Mouse (Mus musculus) testis, postnatal 14 days (tissue): ENCODE measurements around the gene Pfkp.

ENCODE experiments used
- DNase-seq: peaks from one replicate; pipeline ENCODE4 v3.0.0; 2021; ENCODE audit warnings: low spot score

Pfkp gene

GRCm38 (mm10) chr13:6648669-6649233 is at the start of gene Pfkp:
Pfkp (minus strand) TSS chr13:6648777.
- DNase-seq: peak; percentile 72

- DNase-seq: no peak
Measured at GRCm38 (mm10) chr13:6690607-6691006, 42.0 kb upstream of the Pfkp start.

DNA sequence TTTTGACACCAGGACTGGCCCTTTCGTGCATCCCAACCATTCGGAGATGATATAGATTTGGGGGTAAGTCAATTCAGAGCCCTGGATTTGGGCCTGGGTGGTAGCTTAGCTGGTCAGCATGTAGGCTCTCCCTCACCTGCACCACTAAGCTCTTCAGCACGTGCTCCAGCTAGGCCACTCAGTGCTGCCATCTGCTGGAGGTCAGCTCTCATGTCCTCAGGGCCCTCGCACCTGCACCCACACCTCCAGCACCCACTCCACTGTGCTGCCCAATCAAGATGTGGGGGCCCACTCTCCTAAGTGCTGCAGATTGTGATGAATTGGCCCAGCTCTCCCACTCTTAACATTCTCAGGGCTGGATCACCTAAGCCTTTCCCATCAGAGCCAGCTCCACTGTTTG is 41.4 kb upstream of the Pfkp start:
- peak; percentile 7 for DNase-seq

DNA sequence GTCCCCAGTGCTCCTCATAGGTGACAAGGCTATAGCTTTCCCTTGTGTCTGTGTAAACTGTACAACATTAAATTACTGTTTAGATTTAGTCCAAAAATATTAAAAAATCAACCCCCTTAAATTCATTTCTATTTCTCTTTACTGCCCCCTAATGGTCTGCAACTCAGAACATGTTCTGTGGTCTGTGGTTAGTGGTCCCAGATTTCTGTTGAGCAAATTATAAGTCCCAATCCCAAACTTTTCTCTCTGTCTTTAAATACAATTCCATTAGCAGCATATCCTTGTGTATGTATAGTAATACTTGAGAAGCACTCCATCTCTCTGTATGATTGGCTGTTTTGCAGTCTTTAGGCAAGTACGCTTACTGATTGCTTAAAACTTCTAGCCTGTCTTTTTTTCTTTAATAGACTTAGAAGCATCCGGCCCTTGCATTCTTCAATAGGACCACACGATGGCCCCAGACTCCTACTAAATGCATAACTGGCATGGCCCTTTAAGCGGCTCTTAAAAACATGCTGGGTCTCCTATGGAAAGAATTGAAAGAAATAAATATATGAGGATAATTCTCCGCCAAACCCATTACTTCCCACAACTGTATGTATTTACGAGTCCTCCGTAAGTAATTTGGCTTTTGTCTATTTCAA is 40.3 kb upstream of the Pfkp start:
- no peak for DNase-seq

DNA sequence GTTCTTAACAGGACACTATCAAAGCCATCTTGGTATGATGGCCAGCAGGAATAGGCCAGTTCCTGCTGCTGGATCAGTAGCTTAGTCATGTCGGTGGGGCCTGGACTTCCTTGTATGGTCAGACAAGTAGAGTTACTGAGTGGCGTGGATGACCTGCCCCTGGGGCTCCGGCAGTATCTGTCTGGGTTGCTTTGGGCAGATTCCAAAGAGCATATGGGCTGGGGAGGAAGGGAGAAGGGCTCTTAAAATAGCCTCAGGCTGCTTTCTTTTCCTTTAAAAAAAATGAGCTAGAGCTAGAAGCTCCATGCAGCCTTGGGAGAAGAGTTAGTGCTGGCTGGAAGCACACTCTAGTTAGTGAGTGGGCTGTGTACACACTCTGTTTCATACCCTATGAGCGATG is 18.3 kb upstream of the Pfkp start:
- DNase-seq: no peak

DNA sequence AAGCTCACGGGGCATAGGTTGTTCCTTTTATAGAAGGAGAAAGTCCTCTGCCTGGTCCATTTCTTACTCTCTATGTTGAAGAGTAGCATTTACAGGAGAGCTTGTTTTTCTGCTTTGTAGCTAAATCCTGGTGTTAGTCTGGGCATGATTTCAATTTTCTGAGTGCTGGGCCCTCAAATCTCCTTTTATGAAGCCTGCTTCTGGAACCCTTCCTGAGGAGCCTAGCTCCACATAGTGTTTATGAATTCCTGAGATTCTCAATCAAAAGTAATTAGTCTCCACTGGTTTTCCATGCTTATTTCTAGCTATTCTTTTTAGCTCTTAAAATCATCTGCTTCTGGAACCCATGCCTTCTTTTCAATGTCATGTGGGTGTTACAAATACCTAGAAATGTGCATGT is 16.9 kb upstream of the Pfkp start:
- no peak for DNase-seq

- no peak for DNase-seq
Measured at GRCm38 (mm10) chr13:6664216-6664615, 15.6 kb upstream of the Pfkp start.

DNA sequence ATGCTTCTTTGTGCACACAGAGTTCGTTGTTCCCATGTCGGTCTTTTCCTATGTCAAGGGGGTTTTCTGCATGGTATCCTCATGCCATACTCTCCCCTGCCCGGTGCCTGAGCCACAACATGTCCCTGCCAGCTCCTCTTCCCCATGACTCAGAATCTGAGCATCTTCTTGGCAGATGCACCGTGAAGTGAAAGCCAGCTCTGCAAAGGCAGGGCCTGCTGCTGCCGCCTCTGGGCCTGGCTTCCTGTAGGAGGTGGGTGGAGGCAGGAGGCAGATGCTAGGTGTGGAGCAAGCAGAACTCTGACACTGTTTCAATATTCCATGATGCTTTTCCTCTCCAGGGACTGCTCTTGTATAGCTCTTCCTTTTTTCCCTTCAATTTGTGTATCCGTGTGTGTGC is 10.7 kb upstream of the Pfkp start:
- no peak for DNase-seq

- no peak for DNase-seq
Measured at GRCm38 (mm10) chr13:6657300-6657699, 8.7 kb upstream of the Pfkp start.

DNA sequence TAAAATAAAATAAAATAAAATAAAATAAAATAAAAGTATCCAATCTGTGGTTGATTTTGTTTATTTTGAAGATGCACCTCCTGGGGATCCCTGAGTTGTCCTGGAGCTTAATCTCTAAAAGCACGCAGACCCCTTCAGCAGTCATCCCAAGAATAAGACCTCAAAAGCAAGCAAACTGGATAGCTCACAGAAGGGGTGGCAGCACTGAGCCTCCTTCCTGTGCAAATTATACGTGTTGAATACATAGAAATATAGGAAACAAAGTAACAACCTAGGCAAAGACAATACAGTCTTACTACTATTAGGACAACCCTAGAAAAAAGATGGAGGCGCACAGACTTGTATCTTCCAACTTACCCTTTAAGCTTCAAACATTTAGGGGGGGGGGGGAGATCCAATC is 965 bp upstream of the Pfkp start:
- no peak for DNase-seq

GRCm38 (mm10) chr13:6647992-6648668 is 447 bp downstream of the Pfkp start:
- no peak for DNase-seq

DNA sequence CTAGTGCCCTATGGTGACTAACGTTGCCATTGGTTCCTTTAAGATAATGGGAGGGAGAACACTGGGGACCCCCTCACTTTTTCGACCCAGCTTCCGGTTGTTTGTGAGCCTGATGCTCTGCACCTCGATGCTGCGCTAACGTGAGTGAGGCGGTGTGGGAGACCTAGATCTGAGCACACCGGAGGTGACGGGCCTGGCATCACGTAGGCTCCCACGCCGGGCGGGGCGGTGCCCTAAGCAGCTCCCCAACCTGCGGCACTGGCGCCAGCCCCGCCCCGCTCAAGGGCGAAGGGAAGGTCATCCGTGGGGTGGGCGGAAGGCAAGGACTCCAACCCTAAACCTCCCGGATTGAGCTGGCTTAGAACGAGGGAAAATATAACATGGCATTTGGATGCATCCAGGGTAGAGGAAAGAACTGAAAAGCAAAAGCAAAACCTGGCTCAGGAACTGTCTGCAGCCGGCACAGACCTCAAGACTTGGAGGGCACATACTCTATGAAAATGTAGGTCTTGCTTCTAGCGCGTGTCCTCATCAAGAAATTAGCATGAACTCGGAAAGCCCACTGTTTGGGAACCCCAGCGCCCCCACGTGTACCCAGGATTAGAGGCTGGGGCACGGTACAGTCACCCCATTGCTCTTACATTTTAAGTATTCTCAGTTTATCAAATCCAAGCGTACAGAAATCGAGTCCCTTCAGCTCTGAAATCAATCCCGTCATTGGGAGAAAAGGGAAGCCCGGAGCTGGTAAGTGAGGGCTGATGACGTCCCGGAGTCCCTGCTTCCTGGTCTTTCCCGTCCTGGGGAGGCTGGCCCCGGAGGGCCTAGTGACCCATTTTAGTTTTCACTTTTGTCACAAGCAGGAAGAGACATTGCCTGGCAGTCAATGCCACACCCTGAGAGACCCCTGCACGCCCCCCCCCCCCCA is 1.2 kb downstream of the Pfkp start:
- DNase-seq: no peak

- no peak for DNase-seq
Measured at GRCm38 (mm10) chr13:6646674-6647066, 1.9 kb downstream of the Pfkp start.

GRCm38 (mm10) chr13:6646266-6646665 is 2.3 kb downstream of the Pfkp start:
- no peak for DNase-seq

- DNase-seq: no peak
Measured at GRCm38 (mm10) chr13:6643968-6644367, 4.6 kb downstream of the Pfkp start.

DNA sequence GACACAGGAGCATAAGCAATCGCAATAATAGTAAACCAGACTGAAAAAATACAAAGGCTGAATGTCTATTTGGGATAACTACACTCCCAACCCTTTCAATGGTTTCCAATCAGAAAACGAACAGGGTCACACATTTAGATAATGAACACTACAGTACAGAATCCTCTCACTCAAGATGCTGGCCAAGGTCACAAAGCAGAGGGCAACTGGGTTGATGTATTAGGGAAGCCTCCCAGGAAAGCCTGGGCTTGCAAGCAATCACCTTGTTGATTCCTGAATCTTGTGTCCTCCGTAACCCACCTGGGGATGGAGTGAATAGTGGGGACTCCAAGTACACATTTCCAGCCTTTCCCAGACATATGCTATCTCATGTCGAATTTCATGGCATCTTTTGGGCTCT is 5.6 kb downstream of the Pfkp start:
- DNase-seq: no peak

- DNase-seq: no peak
Measured at GRCm38 (mm10) chr13:6642453-6642852, 6.1 kb downstream of the Pfkp start.

- DNase-seq: no peak
Measured at GRCm38 (mm10) chr13:6641497-6641896, 7.1 kb downstream of the Pfkp start.

GRCm38 (mm10) chr13:6639507-6640030 is 9.0 kb downstream of the Pfkp start:
- DNase-seq: no peak

- DNase-seq: no peak
Measured at GRCm38 (mm10) chr13:6638976-6639375, 9.6 kb downstream of the Pfkp start.

DNA sequence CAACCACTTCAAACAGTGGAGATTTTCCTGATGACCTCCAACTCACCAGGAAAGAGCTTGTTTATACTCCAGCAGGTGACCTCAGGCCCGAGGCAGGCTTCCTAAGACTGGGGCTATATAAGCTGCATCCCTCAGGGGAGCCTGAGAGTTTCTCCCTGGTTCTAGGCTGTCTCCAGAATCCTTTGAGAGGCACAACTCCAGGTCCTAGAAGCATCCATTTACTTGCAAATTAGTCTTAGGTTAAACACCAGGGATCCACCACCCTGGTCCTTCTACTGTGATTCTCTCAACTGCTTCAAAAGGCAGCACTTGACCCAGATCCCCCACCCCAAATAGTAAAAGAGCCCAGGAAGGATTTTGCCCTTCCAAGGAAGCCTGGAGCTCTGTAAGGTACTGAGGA is 10.2 kb downstream of the Pfkp start:
- no peak for DNase-seq

- DNase-seq: no peak
Measured at GRCm38 (mm10) chr13:6637534-6638124, 10.9 kb downstream of the Pfkp start.
